Mouse (Mus musculus) CD4-positive helper T cell, adult 2 months (primary cell): ENCODE data around the gene Ttc28.

ENCODE experiments used
- DNase-seq: peaks from one replicate; pipeline ENCODE4 v3.0.0-alpha.2; 2012; ENCODE audit warnings: low read depth, missing footprints, low spot score

Ttc28 gene

DNA sequence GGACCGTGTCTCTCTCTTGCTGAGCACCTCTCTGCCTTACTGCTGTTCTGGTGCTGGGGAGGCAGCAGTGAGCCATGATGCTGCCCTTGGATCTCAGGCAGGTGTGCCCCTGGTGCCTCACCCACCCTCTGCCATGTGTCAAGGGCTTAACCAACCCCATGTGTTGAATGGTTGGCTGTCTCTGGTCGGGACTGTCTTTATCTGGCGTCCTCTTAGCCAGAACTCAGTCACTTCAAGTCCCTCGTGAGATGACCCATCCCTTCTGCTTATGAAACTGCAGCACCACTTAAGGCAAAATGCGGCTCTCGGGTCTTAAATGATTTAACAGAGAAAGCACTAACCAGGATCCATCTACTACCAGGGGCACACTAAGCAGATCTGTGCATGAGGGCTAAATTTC, 283.3 kb downstream of the Ttc28 start:
- no peak for DNase-seq

- no peak for DNase-seq
Observed at GRCm38 (mm10) chr5:111163377-111163776, 283.8 kb downstream of the Ttc28 start.

DNA sequence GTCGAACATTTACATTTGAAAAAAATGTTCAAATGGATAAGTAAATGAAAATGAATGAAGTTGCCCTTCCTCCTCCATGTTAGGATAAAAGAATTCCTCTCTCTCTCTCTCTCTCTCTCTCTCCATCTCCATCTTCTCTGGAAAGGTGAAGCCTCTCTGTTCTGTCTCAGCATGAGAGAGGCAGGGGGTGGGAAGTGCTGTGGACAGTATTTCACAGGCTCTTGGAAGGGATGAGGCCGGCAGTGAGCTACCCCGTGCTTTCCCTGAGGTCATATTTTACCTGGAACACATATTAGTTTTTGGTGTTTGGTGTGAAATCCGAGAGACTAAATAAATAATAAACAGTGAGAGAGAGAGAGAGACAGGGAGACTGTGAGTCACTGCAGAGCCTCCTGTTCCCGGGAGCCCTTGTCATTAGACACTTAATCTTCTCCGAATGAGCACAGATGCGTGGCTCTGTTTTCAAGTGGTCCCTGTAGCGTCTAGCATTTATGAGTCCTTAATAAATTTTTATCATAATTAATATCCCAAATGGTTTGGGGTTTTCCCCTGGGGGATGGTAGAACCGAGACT, 284.8 kb downstream of the Ttc28 start:
- DNase-seq = no peak

DNA sequence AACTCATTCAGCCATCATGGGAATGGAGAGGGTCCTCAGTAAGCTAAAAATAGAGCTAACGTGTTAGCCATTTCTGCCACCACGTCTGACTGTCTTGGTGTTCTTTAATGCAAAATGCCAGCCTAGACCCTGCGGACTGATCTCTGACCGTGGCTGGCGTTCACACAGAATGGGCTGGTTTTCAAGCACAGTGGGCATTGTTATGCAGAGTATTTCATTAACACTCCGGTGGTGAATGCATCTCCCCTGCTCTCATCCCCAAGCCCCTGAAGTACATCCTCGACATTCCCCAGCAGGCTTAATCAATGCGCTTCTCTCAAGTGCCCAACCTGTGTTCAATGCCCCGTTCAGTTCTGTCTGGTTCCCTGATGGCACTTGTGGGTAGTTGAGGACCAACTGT, 290.8 kb downstream of the Ttc28 start:
- DNase-seq = no peak

DNA sequence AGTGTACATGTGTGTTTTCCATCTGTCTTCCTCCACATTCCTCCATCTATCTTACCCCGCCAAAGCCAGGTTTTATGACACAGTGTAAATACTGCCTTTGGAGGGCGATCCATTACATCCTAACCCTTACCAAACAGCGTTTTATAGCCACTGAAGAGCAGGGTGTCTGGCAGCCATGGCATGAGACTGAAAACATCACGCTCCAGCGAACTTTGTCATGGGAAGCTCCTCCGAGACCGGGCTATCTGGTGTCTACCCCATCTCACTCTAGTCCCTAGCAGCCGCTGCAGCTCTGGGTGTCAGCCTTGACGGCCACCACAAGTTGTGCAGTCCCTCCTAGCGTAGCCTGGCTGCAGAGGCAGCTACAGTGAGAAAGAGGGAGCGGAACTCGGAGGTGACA, 295.8 kb downstream of the Ttc28 start:
- no peak for DNase-seq

- no peak for DNase-seq
Observed at GRCm38 (mm10) chr5:111175842-111176241, 296.2 kb downstream of the Ttc28 start.

- DNase-seq = peak; percentile 50
Observed at GRCm38 (mm10) chr5:111176441-111176840, 296.8 kb downstream of the Ttc28 start.

GRCm38 (mm10) chr5:111178324-111179076, 298.9 kb downstream of the Ttc28 start:
- peak; percentile 88 for DNase-seq

- DNase-seq = no peak
Observed at GRCm38 (mm10) chr5:111179651-111180050, 300.0 kb downstream of the Ttc28 start.

GRCm38 (mm10) chr5:111180091-111181053, 300.8 kb downstream of the Ttc28 start:
- no peak for DNase-seq

DNA sequence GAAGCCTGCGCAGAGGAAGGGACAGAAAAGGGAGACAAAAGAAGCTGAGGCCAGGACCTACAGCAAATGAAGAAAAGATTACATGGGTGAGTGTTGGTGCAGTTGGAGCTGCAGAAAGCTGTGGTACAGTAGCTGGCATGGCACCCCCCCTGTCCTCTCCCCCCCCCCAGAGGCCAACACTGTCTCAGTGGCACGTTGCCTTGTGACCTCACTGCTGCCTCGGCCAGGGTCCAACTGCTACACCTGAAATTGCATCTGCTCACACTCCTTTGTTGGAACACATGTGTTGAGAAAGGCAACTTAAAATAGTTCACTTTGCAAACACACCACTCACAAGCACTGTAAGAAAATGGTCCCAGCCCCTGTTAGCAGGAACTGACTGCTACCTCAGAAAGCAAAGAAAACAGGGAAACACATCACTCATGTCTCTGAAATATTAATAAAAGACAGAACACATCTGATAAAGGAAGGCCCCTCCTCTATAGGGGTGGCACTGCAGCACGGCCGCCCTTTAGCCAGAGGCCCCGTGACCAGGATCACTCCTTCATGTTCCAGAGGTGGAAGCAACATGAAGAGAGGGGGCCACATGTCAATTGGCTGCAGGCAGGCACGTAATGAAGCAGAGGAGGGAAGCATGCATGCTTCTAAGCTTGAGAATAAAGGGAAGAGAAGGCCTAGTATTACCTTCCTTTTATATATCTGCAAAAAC, 301.8 kb downstream of the Ttc28 start:
- DNase-seq = no peak

GRCm38 (mm10) chr5:111186600-111186999, 307.0 kb downstream of the Ttc28 start:
- DNase-seq = no peak

DNA sequence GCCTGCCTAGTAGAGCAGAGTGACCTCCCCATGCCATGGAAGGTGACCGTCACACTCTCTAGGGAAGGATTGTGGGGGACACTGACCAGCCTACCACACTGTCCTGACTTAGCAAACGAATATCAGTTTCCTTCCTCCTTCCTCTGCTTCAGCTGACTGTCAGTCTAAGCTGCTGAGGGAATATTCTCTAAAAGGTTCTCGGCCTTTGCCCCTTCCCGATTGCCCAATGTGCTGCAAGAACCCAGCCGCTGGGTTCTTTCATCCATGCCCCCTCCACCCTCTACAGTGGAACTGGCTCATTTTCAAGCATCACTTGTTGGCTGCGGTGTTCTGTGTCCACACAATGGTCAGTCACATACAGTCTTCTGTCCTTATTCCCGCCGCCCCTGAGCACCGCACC, 312.4 kb downstream of the Ttc28 start:
- DNase-seq = no peak

GRCm38 (mm10) chr5:111194829-111195228, 315.2 kb downstream of the Ttc28 start:
- peak; percentile 13 for DNase-seq

DNA sequence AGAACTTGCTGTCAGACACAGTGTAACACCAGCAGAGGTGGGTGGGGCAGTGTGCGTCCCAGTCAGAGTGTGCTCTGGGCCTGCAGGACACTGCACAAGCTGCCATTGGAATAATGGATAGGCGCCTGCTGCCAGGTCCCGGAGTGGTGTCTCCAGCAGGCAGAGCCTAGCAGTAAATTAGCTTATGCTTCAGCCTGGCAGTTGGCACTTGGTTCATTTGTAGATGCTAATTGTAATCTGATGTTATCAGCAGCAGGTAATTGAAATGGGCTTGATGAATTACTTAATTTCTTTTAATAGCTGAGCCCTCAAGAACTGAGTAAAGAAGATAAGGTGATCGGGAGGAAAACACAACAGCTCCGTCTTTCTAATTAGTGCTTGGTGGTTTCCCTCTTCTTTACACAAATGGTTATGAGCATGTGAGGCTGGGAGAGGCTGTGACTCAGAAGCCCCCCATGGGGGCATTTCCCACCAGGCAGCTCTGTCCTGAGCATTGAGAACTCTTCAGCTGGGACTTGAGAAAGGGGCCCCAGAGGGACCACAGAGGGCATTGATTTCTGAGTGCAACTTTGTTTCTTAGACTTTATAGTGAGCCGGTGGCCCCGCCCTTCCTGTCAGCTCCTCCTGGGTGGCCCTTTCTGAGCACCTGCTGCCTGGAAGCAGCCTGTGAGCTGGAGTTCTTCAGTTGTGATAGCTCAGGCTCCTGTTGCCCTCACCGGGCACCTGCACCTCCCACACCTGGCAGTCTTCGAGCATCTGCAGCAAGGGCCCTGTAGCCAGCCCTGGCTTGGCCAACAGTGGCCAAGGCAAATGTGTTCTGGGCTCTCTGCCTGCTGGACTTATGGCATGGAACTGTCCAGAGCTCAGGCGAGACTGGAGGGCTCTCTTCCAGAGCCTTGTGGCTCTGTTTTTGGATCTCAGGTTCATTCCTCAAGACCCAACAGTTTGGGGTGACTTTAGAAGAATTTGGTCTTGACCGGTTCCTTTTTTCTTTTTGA, 316.2 kb downstream of the Ttc28 start:
- peak; percentile 42 for DNase-seq

DNA sequence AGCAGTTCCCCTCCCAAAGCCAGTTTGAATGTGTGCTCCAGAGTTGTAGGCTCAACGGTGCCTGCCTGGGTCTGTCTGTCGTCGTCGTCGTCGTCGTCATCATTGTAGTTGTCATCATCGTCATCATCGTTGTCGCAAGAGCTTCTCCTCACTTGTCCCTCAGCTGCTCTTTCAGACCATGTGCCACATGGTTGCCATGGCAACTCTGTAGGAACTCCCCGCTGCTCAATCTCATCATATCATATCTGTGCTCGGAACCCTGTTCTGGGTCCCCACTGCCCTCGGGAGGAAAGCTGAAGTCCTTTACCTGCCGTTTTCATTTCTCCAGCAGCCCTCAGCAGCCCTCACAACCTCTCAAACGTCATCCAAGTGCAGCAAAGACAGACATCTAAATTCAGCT, 318.1 kb downstream of the Ttc28 start:
- no peak for DNase-seq

DNA sequence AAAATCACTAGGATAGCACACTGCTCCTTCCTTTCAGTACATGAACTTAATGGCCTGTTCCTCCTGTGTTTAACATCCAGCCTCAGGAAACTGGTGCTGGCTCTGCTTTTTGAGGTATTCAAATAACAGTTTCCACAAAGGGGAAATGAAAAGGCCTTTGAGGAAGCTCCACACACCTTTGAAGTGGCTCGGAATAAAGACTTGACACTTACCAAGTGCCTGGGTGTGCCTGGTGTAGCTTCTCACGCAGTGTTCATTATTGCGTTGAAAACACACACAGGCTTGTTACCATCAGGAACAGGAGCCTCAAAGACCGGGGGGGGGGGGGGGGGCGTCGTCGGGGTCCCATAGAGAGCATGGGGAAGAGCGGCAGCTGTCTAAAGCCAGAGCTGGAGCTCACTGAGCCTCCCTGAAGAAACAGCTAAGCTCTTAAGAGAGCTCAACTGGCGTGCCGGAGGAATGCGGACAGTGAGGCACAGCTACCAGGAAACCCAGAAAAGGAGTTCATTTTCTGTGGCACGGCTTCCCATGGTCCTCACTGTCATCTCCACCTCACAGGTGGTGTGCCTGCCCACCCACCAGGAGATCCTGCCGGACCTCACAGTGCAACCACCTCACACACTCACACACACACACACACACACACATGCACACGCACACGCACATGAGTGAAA, 320.7 kb downstream of the Ttc28 start:
- peak; percentile 74 for DNase-seq

GRCm38 (mm10) chr5:111200915-111201610, 321.5 kb downstream of the Ttc28 start:
- DNase-seq = no peak

- no peak for DNase-seq
Observed at GRCm38 (mm10) chr5:111204221-111204620, 324.6 kb downstream of the Ttc28 start.
